Mouse (Mus musculus) spleen, adult 2 months (tissue): ENCODE data around the gene Cited2.

Source experiments
- CTCF ChIP-seq: fragments of 200-500 bp; IDR thresholded peaks from 2 replicates; pipeline ENCODE4 v1.5.1; 2011; ENCODE audit warnings: mild to moderate bottlenecking, inconsistent platforms; ENCODE audit not compliant: insufficient read depth, insufficient read length, insufficient replicate concordance; ENCODE audit errors: extremely low read depth
- POLR2A ChIP-seq: fragments of 200-500 bp; IDR thresholded peaks from 2 replicates; pipeline ENCODE4 v1.6.1; 2011; ENCODE audit warnings: low read depth, low read length, inconsistent platforms

- TF ChIP-seq CTCF = no peak
- no peak for TF ChIP-seq POLR2A
These were observed 39.1 kb upstream of the Cited2 start for GRCm38 (mm10) chr10:17683852-17684428.
